Comparison of ENCODE assay signal across 15 mouse cellular contexts in the genomic region with DNA sequence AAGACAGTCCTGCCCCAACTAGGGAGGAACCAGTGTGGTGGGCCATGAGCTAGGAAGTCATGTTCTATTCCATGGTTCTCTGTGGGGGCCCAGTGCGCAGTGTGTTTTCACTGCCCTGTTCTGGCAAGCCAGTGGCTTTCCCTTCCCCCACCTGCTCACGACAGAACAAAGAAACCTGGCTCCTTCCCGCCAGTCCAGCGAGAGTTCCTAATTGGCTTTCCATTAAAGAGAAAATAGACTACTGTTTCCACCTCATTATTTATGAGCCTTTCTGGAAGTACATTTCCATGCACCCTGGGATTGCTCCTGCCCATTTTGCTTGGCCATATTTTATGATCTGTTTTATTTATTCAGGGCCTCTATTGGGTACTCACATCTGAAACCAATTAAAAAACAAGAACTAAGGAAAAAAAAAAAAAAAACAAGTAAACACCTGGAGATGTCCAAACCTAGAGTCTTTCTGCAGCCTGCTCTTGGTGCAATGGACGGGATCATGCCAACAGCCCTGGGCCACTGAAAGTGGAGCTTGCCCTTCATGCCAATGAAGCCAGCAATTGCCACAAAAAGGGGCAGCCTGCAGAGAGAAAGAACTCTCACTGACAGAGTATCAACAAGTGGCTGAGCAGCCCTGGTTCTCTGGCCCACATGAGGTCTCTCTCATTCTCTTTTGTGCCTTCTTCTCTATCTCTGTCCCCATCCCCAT.
A peak's percentile ranks its signal among the peaks of the same experiment; 100 is the strongest.
DNase-seq lines count a peak whose midpoint lies in the region; ATAC-seq and TF ChIP-seq lines count a peak whose summit lies in the region.
"Had no signal": no experiment of that assay in that cellular context is flagged by ENCODE, and none has a peak within 500 bp of the region (broad histone marks: within the 10 kb centered on the region; RNA-seq: fewer than 3 reads in every experiment).

No protein-coding gene starts in this region.

- no peak for TF ChIP-seq EP300 in heart, adult 2 months (IDR thresholded peaks at IDR 0.05; ENCODE audit: insufficient read depth, low read depth, low read length)

- no peak overlapping the region for H3K4me2 ChIP-seq in neural tube, embryonic 11.5 days (ENCODE audit: low read depth)
- H3K4me2 ChIP-seq: embryonic facial prominence, embryonic 15.5 days; lung, embryonic 14.5 days had no signal

- H3K4me1 ChIP-seq in heart, embryonic 10.5 days = no peaks in the 10 kb centered on the region
- H3K4me1 ChIP-seq in heart, adult 2 months (ENCODE audit: control insufficient read depth, insufficient read depth, low read length) = no peaks in the 10 kb centered on the region; the same call in 1 of the 2 replicates
- no peaks in the 10 kb centered on the region; the same call in 1 of the 2 replicates for H3K4me1 ChIP-seq in neural tube, embryonic 11.5 days (ENCODE audit: control insufficient read depth, insufficient read depth, low read length)

- no peak overlapping the region for H3K9ac ChIP-seq in heart, adult 2 months (ENCODE audit: low read depth, low read length)
- no peak overlapping the region for H3K9ac ChIP-seq in neural tube, embryonic 11.5 days (ENCODE audit: low read length)
- H3K9ac ChIP-seq: embryonic facial prominence, embryonic 15.5 days; lung, embryonic 14.5 days had no signal

- ATAC-seq in neural tube, embryonic 11.5 days (ENCODE audit: insufficient read depth, low FRiP score, low TSS enrichment) = no peak

- H3K27me3 ChIP-seq in heart, embryonic 10.5 days (ENCODE audit: insufficient read depth, poor library complexity, severe bottlenecking) = no peaks in the 10 kb centered on the region
- H3K27me3 ChIP-seq in heart, adult 2 months (ENCODE audit: control insufficient read depth, insufficient read depth, low read length) = no peaks in the 10 kb centered on the region
- H3K27me3 ChIP-seq in neural tube, embryonic 11.5 days (ENCODE audit: control insufficient read depth, insufficient read depth, low read length) = no peaks in the 10 kb centered on the region
- H3K27me3 ChIP-seq: embryonic facial prominence, embryonic 15.5 days had no signal

- no peak for TF ChIP-seq CTCF in heart, adult 2 months (IDR thresholded peaks at IDR 0.05)

- 52% methylated on average over 5 of the region's 5 CpGs for WGBS in heart, embryonic 10.5 days
- 72% methylated on average over 5 of the region's 5 CpGs for WGBS in heart, adult 2 months
- 24% methylated on average over 5 of the region's 5 CpGs for WGBS in neural tube, embryonic 11.5 days

- intact Hi-C loops in heart, adult 2 months (cut with DNase I) = no loop called here
- intact Hi-C loops in heart, postnatal 25 days (cut with DNase I) = no loop called here

- no peaks in the 10 kb centered on the region for H3K79me2 ChIP-seq in heart, adult 2 months (replicated peaks; ENCODE audit: control insufficient read depth, insufficient read depth, low read length)

- H3K36me3 ChIP-seq in heart, embryonic 10.5 days = no peaks in the 10 kb centered on the region
- no peaks in the 10 kb centered on the region for H3K36me3 ChIP-seq in heart, adult 2 months (ENCODE audit: control insufficient read depth, insufficient read depth, low read length)
- no peaks in the 10 kb centered on the region for H3K36me3 ChIP-seq in neural tube, embryonic 11.5 days (ENCODE audit: control insufficient read depth, insufficient read depth, low read length)
- H3K36me3 ChIP-seq: embryonic facial prominence, embryonic 15.5 days had no signal

- no peak for TF ChIP-seq POLR2A in heart, adult 2 months (IDR thresholded peaks at IDR 0.05; ENCODE audit: insufficient read depth, low read depth, low read length)

- no peak overlapping the region for H3K4me3 ChIP-seq in heart, embryonic 10.5 days
- no peak overlapping the region for H3K4me3 ChIP-seq in heart, adult 2 months
- no peak overlapping the region for H3K4me3 ChIP-seq in neural tube, embryonic 11.5 days (ENCODE audit: low read depth, low read length)
- H3K4me3 ChIP-seq: embryonic facial prominence, embryonic 15.5 days had no signal

- H3K9me3 ChIP-seq in heart, embryonic 10.5 days = no peaks in the 10 kb centered on the region
- H3K9me3 ChIP-seq in neural tube, embryonic 11.5 days (ENCODE audit: control insufficient read depth, low read length) = no peaks in the 10 kb centered on the region
- H3K9me3 ChIP-seq: embryonic facial prominence, embryonic 15.5 days had no signal

- 0 out of 2 replicates have a peak overlapping the region, but pooled peaks have one; percentile 31 for H3K27ac ChIP-seq in heart, embryonic 10.5 days
- no peak overlapping the region for H3K27ac ChIP-seq in heart, adult 2 months
- H3K27ac ChIP-seq in neural tube, embryonic 11.5 days (ENCODE audit: low read depth, low read length) = 0 out of 2 replicates have a peak overlapping the region, but pooled peaks have one; percentile 34
- H3K27ac ChIP-seq: embryonic facial prominence, embryonic 15.5 days had no signal

- no peak for DNase-seq in heart, embryonic 10.5 days (ENCODE audit: low spot score)
- no peak for DNase-seq in heart, adult 2 months
- DNase-seq in neural tube, embryonic 11.5 days (ENCODE audit: low spot score) = peak; percentile 27
- no peak for DNase-seq in neural tube, embryonic 10.5 days (ENCODE audit: extremely low spot score, low spot score)
- peak; percentile 92 for DNase-seq in forelimb bud, embryonic 11.5 days (ENCODE audit: low read depth, low spot score)
- DNase-seq in urinary bladder, postnatal 36 days (ENCODE audit: low spot score in 2 of 2) = no peak
- no peak for DNase-seq in cerebellum, postnatal 25 days
- DNase-seq in heart, postnatal 25 days (ENCODE audit: low spot score) = no peak
- DNase-seq: adrenal gland, postnatal 25 days; B cell, adult 2 months; heart, adult 18-20 months; heart, postnatal 4 days; lung, embryonic 14.5 days; right cerebral cortex, postnatal 25 days had no signal

Comparison
In these comparisons a context has a peak if more than half of its experiments do, and no peak if none do; other contexts are left out.
1. DNase-seq: peak in neural tube, embryonic 11.5 days (single experiment) and forelimb bud, embryonic 11.5 days (single experiment); none in heart, embryonic 10.5 days (single experiment), heart, adult 2 months (0 of 2), neural tube, embryonic 10.5 days (single experiment), urinary bladder, postnatal 36 days (0 of 2), cerebellum, postnatal 25 days (0 of 2) and heart, postnatal 25 days (single experiment).